Mouse (Mus musculus) erythroblast, embryonic 14.5 days (primary cell): ENCODE data around the gene Mbnl2.

Experiments
- GATA1 ChIP-seq: IDR thresholded peaks from 2 replicates; pipeline ENCODE4 v1.6.1; 2012; ENCODE audit warnings: low read length, inconsistent platforms, mixed read lengths
- TAL1 ChIP-seq: IDR thresholded peaks from 3 replicates; pipeline ENCODE4 v1.6.1; 2012; ENCODE audit warnings: low read length, inconsistent platforms, mixed read lengths

GRCm38 (mm10) chr14:120478641-120479341 lies 203.3 kb downstream of the Mbnl2 start:
- TF ChIP-seq TAL1 = no peak
- no peak for TF ChIP-seq GATA1
